Mouse (Mus musculus): ENCODE measurements at regions not wholly inside any gene's neighbourhood (a gene's known extent, or its start where the extent isn't known, plus 50 kb on each side); places are given as distances from the start of the nearest gene placed in this dataset.

DNA sequence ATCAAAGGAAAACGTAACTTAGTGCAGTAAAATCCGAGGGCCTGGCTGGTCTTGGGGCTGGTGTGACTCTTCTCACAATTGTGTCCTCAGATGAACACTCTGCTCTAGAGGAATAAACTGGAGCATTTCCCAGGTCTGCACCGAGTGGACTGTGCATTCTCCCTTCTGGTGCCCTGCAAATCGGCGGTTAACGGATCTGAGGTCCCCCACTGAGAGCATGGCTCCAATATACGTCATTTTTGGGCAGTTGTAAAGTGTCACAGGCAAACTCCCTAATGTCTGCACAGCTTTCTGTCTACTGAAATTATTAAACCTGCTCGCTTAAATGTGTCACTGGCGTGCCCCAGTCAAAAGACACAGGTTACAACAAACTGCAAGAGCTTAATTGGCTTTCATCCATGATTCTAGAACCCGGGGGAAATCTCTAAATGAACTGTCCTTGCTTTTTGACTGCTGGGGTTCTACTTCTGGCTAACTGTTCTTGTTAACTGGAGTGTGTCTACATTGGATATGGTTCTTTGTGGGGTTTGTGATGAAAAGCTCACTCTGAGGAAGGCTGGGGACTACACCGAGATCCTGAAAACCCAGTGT is 93.7 kb upstream of the Gm47985 start:
- DNase-seq (ENCODE audit: low spot score) = no peak

GRCm38 (mm10) chr1:151092035-151092434 is 90.3 kb upstream of the Gm47985 start:
- DNase-seq (ENCODE audit: low spot score) = no peak

GRCm38 (mm10) chr1:151095344-151096050 is 86.8 kb upstream of the Gm47985 start:
- no peak for DNase-seq (ENCODE audit: low spot score)

DNA sequence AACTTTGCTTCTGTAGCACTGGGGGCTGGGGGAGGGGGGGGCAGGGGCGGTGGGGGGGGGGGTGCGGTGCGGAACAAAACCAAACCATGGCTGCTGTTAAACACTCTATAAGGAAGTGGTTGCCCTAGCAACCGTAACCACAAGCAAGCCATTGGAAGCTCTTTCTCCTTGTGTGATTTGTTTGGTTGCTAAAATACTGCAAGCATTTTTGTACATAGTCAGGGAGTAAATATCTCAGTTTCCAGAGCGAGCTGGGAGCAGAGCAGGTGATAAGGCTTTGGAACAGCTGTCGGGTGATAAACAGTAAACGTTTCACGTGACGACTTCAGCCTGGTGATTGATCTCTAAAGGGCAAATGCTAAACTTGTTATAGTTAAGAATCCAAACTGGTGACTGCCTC is 86.3 kb upstream of the Gm47985 start:
- no peak for DNase-seq (ENCODE audit: low spot score)

- no peak for DNase-seq (ENCODE audit: low spot score)
Measured at GRCm38 (mm10) chr1:151097506-151097905, 84.8 kb upstream of the Gm47985 start.

GRCm38 (mm10) chr1:151098763-151099162 is 83.6 kb upstream of the Gm47985 start:
- DNase-seq (ENCODE audit: low spot score) = no peak

DNA sequence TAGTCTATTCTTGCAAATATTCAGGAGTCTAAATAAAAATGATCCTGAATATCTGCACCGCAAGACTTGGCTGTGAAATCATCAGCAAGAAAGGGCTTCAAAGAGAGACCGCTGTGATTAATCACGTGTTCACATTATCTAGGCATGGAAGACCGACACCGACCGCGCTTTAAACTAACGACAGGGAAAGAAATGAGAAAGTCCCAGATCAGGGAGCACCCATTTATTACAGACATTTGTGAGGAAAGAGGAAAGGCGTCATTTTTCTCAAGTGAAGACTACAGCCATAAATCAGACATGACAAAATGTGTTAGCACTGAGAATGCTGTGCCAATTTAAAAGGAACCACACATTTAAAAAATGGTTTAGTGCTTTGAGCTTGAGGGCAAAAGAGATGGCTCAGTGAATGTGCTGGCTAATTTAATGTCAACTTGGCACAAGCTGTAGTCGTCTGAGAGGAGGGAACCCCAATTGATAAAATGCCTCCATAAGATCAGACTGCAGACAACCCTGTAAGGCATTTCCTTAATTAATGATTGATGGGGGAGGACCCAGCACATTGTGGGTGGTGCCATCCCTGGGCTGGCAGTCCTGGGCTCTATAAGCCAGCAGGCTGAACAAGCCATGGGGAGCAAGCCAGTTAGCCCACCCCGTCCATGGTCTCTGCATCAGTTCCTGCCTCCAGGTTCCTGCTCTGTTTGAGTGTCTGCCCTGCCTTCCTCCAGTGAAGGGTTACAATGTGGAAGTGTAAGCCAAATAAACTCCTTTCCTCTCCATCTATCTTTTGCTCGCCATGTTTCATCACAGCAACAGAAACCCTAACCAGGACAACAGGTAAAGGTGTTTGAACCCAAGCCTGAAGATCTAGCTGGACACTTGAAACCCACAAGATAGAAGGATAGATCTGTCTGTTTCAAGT is 81.5 kb upstream of the Gm47985 start:
- no peak for DNase-seq (ENCODE audit: low spot score)

GRCm38 (mm10) chr1:151101516-151101915 is 80.8 kb upstream of the Gm47985 start:
- DNase-seq (ENCODE audit: low spot score) = no peak

DNA sequence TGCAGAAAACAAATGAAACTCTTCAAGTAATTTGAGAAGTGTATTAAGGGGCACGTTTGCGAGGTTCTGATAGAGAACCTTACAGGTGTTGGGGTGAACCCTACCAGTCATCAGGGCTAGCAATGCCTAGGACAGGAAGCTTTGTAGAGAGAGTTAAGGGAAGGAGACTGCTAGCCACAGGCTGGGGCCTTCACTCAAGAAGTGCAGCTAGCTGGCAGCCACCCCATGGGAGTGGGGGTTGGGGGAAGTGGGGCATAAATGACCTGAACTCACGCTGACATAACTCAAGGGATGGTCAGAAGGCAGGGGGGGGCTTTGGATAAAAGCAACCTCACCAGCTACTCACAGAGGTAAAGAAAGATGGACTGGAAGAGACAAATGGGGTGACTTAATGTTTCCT is 80.3 kb upstream of the Gm47985 start:
- DNase-seq (ENCODE audit: low spot score) = no peak

- no peak for DNase-seq (ENCODE audit: low spot score)
Measured at GRCm38 (mm10) chr1:151102646-151103391, 79.5 kb upstream of the Gm47985 start.

- DNase-seq (ENCODE audit: low spot score) = no peak
Measured at GRCm38 (mm10) chr1:151103522-151104037, 78.8 kb upstream of the Gm47985 start.

DNA sequence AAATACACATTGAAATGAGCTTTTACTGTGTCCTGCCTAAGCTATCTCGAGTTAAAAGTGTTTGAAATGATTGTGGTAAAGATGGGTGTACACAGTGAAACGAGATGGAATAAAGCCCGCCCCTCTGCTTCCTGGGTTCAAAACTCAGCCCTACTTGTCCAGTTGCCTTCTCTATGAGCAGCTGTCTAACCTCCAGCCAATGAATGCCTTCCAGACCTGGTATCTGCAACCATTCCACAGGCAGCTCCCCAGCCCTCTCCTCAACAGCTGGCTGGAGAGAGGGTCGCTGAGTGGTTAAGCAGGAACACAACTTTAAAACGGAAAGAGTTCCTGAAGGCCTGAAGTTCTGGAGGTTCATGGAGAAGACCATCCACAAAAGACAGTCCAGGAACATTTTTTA is 78.0 kb upstream of the Gm47985 start:
- DNase-seq (ENCODE audit: low spot score) = no peak

- DNase-seq (ENCODE audit: low spot score) = no peak
Measured at GRCm38 (mm10) chr1:151104806-151105205, 77.5 kb upstream of the Gm47985 start.

DNA sequence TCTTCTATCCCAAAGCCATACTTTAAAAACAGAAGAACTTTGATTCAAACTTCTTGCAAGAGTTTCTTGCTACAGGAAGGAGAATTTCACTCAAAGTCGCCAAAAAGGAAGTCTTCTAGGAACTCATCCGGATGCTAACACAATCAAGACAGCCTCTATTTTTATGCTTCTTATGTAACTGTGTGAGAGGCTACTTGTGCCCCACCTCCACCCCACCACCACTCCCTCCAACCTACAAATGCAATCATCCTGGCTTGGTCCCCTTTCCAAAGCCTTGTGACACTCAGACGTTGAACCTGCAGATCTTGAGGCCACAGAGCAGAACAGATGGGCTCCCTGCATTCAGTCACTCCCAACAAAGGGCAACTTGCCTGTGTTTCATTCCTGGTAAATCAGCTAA is 77.1 kb upstream of the Gm47985 start:
- no peak for DNase-seq (ENCODE audit: low spot score)

- DNase-seq (ENCODE audit: low spot score) = no peak
Measured at GRCm38 (mm10) chr1:151107401-151107800, 74.9 kb upstream of the Gm47985 start.

- no peak for DNase-seq (ENCODE audit: low spot score)
Measured at GRCm38 (mm10) chr1:151109333-151109732, 73.0 kb upstream of the Gm47985 start.

- no peak for DNase-seq (ENCODE audit: low spot score)
Measured at GRCm38 (mm10) chr1:151110412-151110811, 71.9 kb upstream of the Gm47985 start.

GRCm38 (mm10) chr1:151111683-151112082 is 70.7 kb upstream of the Gm47985 start:
- DNase-seq (ENCODE audit: low spot score) = no peak

GRCm38 (mm10) chr1:151112390-151112789 is 69.9 kb upstream of the Gm47985 start:
- no peak for DNase-seq (ENCODE audit: low spot score)

GRCm38 (mm10) chr1:151113199-151113598 is 69.1 kb upstream of the Gm47985 start:
- DNase-seq (ENCODE audit: low spot score) = no peak

DNA sequence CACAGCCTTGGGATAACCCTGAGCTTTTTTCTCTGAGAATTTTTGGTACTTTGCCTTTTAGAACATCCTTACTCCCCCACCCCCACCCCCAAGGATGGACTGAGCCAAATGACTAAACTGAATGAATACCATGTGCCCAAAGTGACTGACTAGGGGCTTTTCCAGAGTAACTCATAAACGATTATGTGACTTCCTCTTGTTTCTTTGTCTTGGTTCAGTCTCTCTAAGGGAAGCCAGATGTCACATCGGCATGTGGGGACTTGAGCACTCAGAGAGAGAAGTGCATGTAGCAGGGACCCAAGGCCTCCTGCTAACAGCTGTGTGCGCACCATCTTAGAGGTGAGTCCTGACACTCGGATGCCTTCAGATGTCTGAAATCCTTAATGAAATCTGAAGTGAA is 63.8 kb upstream of the Gm47985 start:
- no peak for DNase-seq (ENCODE audit: low spot score)

All from gastrocnemius, adult 18-20 months (tissue).